ENCODE assay signal across 16 mouse cellular contexts in the genomic region with DNA sequence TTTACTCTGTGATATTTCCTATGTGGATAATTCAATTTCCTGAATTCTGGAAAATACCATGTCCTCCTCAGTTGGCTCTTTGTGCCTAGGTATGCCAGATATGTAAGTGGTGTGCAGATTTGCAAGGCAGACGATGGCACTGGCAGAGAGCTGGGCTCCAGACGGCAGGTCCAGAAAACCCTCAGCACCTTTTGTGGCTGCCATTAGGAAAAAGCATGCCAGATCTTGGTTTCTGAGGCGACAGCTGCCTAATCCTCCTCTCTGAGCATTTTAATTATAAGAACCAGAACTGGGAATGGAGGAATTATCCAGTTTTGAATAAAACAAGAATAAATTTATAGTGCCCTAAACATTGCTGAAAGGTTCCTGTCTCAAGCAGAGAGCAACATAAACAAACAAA.
DNase-seq lines count a peak whose midpoint lies in the region; ATAC-seq and TF ChIP-seq lines count a peak whose summit lies in the region.
"Had no signal": no experiment of that assay in that cellular context is flagged by ENCODE, and none has a peak within 500 bp of the region (broad histone marks: within the 10 kb centered on the region; RNA-seq: fewer than 3 reads in every experiment).

No protein-coding gene starts in this region.

- TF ChIP-seq POLR2A in brain, embryonic 14.5 days (IDR thresholded peaks at IDR 0.05; ENCODE audit: borderline replicate concordance, extremely low read depth, insufficient read depth, insufficient read length, poor library complexity, severe bottlenecking), result no peak

- H3K4me1 ChIP-seq in forebrain, embryonic 10.5 days, result peaks cover 66% of the 10 kb centered on the region
- H3K4me1 ChIP-seq in midbrain, embryonic 11.5 days (ENCODE audit: control insufficient read depth, insufficient read depth, low read length), result peaks cover 56% of the 10 kb centered on the region
- peaks cover 16% of the 10 kb centered on the region for H3K4me1 ChIP-seq in heart, embryonic 11.5 days (ENCODE audit: control insufficient read depth, insufficient read depth, low read length)
- H3K4me1 ChIP-seq: intestine, embryonic 15.5 days had no signal

- H3K9me3 ChIP-seq in forebrain, embryonic 10.5 days, result no peaks in the 10 kb centered on the region
- no peaks in the 10 kb centered on the region for H3K9me3 ChIP-seq in midbrain, embryonic 11.5 days (ENCODE audit: control insufficient read depth, low read length)
- H3K9me3 ChIP-seq in heart, embryonic 11.5 days (replicated peaks; ENCODE audit: control insufficient read depth, low read length), result no peaks in the 10 kb centered on the region
- H3K9me3 ChIP-seq: embryonic facial prominence, embryonic 15.5 days; heart, embryonic 15.5 days; intestine, embryonic 15.5 days had no signal

- WGBS in forebrain, embryonic 10.5 days, result 12% methylated on average over 3 of the region's 3 CpGs
- 11% methylated on average over 3 of the region's 3 CpGs for WGBS in midbrain, embryonic 11.5 days
- 41% methylated on average over 3 of the region's 3 CpGs for WGBS in heart, embryonic 11.5 days (ENCODE audit: insufficient replicate concordance)

- no peaks in the 10 kb centered on the region for H3K36me3 ChIP-seq in forebrain, embryonic 10.5 days (replicated peaks)
- H3K36me3 ChIP-seq in midbrain, embryonic 11.5 days (ENCODE audit: control insufficient read depth, insufficient read depth, low read length), result no peaks in the 10 kb centered on the region
- no peaks in the 10 kb centered on the region for H3K36me3 ChIP-seq in heart, embryonic 11.5 days (ENCODE audit: control insufficient read depth, insufficient read depth, low read length)
- H3K36me3 ChIP-seq: embryonic facial prominence, embryonic 15.5 days; heart, embryonic 15.5 days; intestine, embryonic 15.5 days had no signal

- peak; percentile 79 to 80 for DNase-seq in cerebellum, postnatal 14 days
- DNase-seq in brain, embryonic 14.5 days (ENCODE audit: low read depth), result peak; percentile 88
- DNase-seq in forebrain, embryonic 10.5 days (ENCODE audit: extremely low spot score, low spot score), result no peak
- peak; percentile 90 for DNase-seq in midbrain, embryonic 11.5 days (ENCODE audit: low spot score, missing footprints)
- no peak for DNase-seq in right cerebral cortex, adult 2 months (ENCODE audit: low spot score in 2 of 2)
- DNase-seq: adrenal gland, postnatal 10 days; B cell, adult 2 months; kidney, postnatal 4 days; lung, adult 2 months; right cerebral cortex, postnatal 14 days had no signal

- no peak for TF ChIP-seq CTCF in brain, embryonic 14.5 days (IDR thresholded peaks at IDR 0.05; ENCODE audit: borderline replicate concordance, extremely low read depth, insufficient read depth, insufficient read length)

- H3K27ac ChIP-seq in forebrain, embryonic 10.5 days, result peak overlapping the region; percentile 71
- H3K27ac ChIP-seq in midbrain, embryonic 11.5 days (ENCODE audit: low read depth, low read length), result peak overlapping the region; percentile 64
- no peak overlapping the region for H3K27ac ChIP-seq in heart, embryonic 11.5 days (ENCODE audit: low read depth, low read length)
- H3K27ac ChIP-seq: heart, embryonic 15.5 days; intestine, embryonic 15.5 days; macrophage had no signal

- H3K4me3 ChIP-seq in forebrain, embryonic 10.5 days, result no peak overlapping the region
- H3K4me3 ChIP-seq in midbrain, embryonic 11.5 days (ENCODE audit: low read depth, low read length), result no peak overlapping the region
- no peak overlapping the region for H3K4me3 ChIP-seq in heart, embryonic 11.5 days (ENCODE audit: low read depth, low read length)
- H3K4me3 ChIP-seq: embryonic facial prominence, embryonic 15.5 days; heart, embryonic 15.5 days; intestine, embryonic 15.5 days had no signal

- peaks cover 27% of the 10 kb centered on the region for H3K27me3 ChIP-seq in forebrain, embryonic 10.5 days (ENCODE audit: poor library complexity, severe bottlenecking)
- no peaks in the 10 kb centered on the region for H3K27me3 ChIP-seq in midbrain, embryonic 11.5 days (ENCODE audit: control insufficient read depth, insufficient read depth, low read length)
- H3K27me3 ChIP-seq in heart, embryonic 11.5 days (ENCODE audit: control insufficient read depth, insufficient read depth, low read length), result no peaks in the 10 kb centered on the region
- H3K27me3 ChIP-seq: embryonic facial prominence, embryonic 15.5 days; intestine, embryonic 15.5 days had no signal

- H3K4me2 ChIP-seq in midbrain, embryonic 11.5 days, result no peak overlapping the region
- no peak overlapping the region for H3K4me2 ChIP-seq in heart, embryonic 11.5 days
- H3K4me2 ChIP-seq: embryonic facial prominence, embryonic 15.5 days; heart, embryonic 15.5 days; intestine, embryonic 15.5 days had no signal

- no peak for ATAC-seq in cerebellum, adult (ENCODE audit: insufficient number of reproducible peaks, low FRiP score, low TSS enrichment)
- no peak for ATAC-seq in midbrain, embryonic 11.5 days (ENCODE audit: low FRiP score)
- no peak for ATAC-seq in heart, embryonic 11.5 days (replicated peaks; ENCODE audit: insufficient number of reproducible peaks, low FRiP score, low TSS enrichment)
- ATAC-seq: intestine, embryonic 15.5 days had no signal

- no peak overlapping the region for H3K9ac ChIP-seq in midbrain, embryonic 11.5 days (ENCODE audit: low read length)
- H3K9ac ChIP-seq in heart, embryonic 11.5 days (ENCODE audit: low read depth, low read length), result no peak overlapping the region
- H3K9ac ChIP-seq: embryonic facial prominence, embryonic 15.5 days; heart, embryonic 15.5 days; intestine, embryonic 15.5 days had no signal

Comparison
In these comparisons a context has a peak if more than half of its experiments do, and no peak if none do; other contexts are left out.
1. DNase-seq: peak in cerebellum, postnatal 14 days (2 of 2), brain, embryonic 14.5 days (single experiment) and midbrain, embryonic 11.5 days (single experiment); none in forebrain, embryonic 10.5 days (single experiment) and right cerebral cortex, adult 2 months (0 of 2).